ENCODE assay signal across 18 mouse cellular contexts in the genomic region with DNA sequence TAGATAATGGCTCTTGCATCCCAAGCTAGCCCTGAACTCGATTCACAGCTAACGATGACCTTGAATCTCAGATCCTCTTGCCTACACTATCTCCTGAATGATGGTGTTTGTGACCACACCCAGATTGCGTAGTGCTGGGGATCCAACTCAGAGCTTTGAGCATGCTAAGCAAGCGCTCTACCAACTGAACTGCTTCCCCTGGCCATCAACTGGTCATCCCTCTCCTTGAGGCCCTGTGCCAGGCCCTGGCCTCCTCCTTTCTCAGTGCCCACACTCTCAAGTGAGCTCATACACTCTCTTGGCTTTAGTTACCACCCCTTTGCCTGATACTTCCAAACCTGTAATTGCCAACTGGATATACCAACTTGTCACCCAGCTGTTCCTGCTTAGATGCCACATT. TPM values are rescaled to one million over a fixed set of nuclear protein-coding genes. Genes with fewer than 3 reads are reported as not detected.
DNase-seq lines count a peak whose midpoint lies in the region; ATAC-seq lines count a peak whose summit lies in the region.
"Had no signal": no experiment of that assay in that cellular context is flagged by ENCODE, and none has a peak within 500 bp of the region (broad histone marks: within the 10 kb centered on the region; RNA-seq: fewer than 3 reads in every experiment).

No protein-coding gene starts in this region.

- peak; percentile 44 for DNase-seq in adrenal gland, adult 2 months
- DNase-seq in adrenal gland, adult 18-20 months (ENCODE audit: low spot score in 2 of 2), result no peak
- peak; percentile 63 for DNase-seq in ES-CJ7 (ENCODE audit: low read depth, low spot score)
- no peak for DNase-seq in frontal cortex, postnatal 14 days (ENCODE audit: low spot score in 2 of 2)
- DNase-seq in lung, postnatal 25 days (ENCODE audit: low spot score), result no peak
- DNase-seq: adrenal gland, postnatal 10 days; adrenal gland, postnatal 25 days; B cell, adult 2 months; cerebellum, adult 11-12 months; cerebellum, adult 2 months; cerebellum, adult 9-10 months; cerebellum, postnatal 10 days; cerebellum, postnatal 25 days; forebrain, postnatal 0 days had no signal

- peak; percentile 27; the same call in 1 of the 2 replicates for ATAC-seq in megakaryocyte, adult 5-6 weeks (ENCODE audit: poor library complexity, severe bottlenecking)
- ATAC-seq: CD4-positive, CD25-positive, alpha-beta regulatory T cell, adult 4 months; forebrain, embryonic 13.5 days; forebrain, embryonic 15.5 days; forebrain, postnatal 0 days had no signal

RNA-seq across cellular contexts. Expression of gene Rasal2, which starts 22.0 kb away (rescaled TPM):
- total RNA-seq in adrenal gland, adult 2 months (2021), result 10 to 100 TPM; 13.0 to 13.7 TPM
- polyA plus RNA-seq in adrenal gland, adult 2 months (2012; rRNA removed), result 1.4 and 1.6 TPM in 2 replicates
- 10 to 100 TPM; 12.9 to 14.8 TPM for total RNA-seq in adrenal gland, adult 18-20 months (2021)
- 0.46 and 1.2 TPM in 2 replicates for total RNA-seq in megakaryocyte, adult 5-6 weeks (2015)
- total RNA-seq in megakaryocyte, adult 5-6 weeks (2017), result 0.73 and 0.98 TPM in 2 replicates
- polyA plus RNA-seq: CD4-positive, CD25-positive, alpha-beta regulatory T cell, adult 4 months had no signal

RNA-seq across cellular contexts. Expression of gene Cryzl2, which starts 24.0 kb away (rescaled TPM):
- 10 to 100 TPM; 39.9 to 50.3 TPM for total RNA-seq in adrenal gland, adult 2 months (2021)
- 42.7 and 51.2 TPM in 2 replicates for polyA plus RNA-seq in adrenal gland, adult 2 months (2012; rRNA removed)
- total RNA-seq in adrenal gland, adult 18-20 months (2021), result 10 to 100 TPM; 38.1 to 65.6 TPM
- 6.0 and 8.4 TPM in 2 replicates for total RNA-seq in megakaryocyte, adult 5-6 weeks (2015)
- 4.7 and 8.0 TPM in 2 replicates for total RNA-seq in megakaryocyte, adult 5-6 weeks (2017)

Comparison
In these comparisons a context has a peak if more than half of its experiments do, and no peak if none do; other contexts are left out.
1. DNase-seq: peak in adrenal gland, adult 2 months (single experiment) and ES-CJ7 (single experiment); none in adrenal gland, adult 18-20 months (0 of 2), frontal cortex, postnatal 14 days (0 of 2) and lung, postnatal 25 days (single experiment).
2. RNA of gene Rasal2, which starts 22.0 kb away (total RNA-seq): 12.9 to 14.8 TPM in adrenal gland, adult 18-20 months and 13.0 to 13.7 TPM in adrenal gland, adult 2 months; 0.46 to 1.2 TPM in megakaryocyte, adult 5-6 weeks; every median in the first group is over 4 times any median in the second.
3. RNA of gene Cryzl2, which starts 24.0 kb away (total RNA-seq): 38.1 to 65.6 TPM in adrenal gland, adult 18-20 months and 39.9 to 50.3 TPM in adrenal gland, adult 2 months; 4.7 to 8.4 TPM in megakaryocyte, adult 5-6 weeks; every median in the first group is over 4 times any median in the second.